Mouse (Mus musculus) brown adipose tissue, adult 24 weeks (tissue): Measurements from ENCODE around the gene Ppp3r2. TPM values are rescaled to one million over a fixed set of nuclear protein-coding genes. Genes with fewer than 3 reads are reported as not detected.

Experiments
- H3K27ac ChIP-seq: fragments of 200-500 bp; replicated peaks from 2 replicates; pipeline ENCODE4 v1.5.1; 2012; ENCODE audit warnings: low read depth, mild to moderate bottlenecking, low read length
- H3K4me1 ChIP-seq: fragments of 200-500 bp; 2 replicates; pipeline ENCODE4 v1.6.1; 2012; ENCODE audit warnings: low read length, mixed read lengths; ENCODE audit not compliant: control insufficient read depth, insufficient read depth, insufficient read length
- H3K4me3 ChIP-seq: fragments of 200-500 bp; 2 replicates; pipeline ENCODE4 v1.5.1; 2012; ENCODE audit warnings: low read depth, mild to moderate bottlenecking, low read length, moderate library complexity; ENCODE audit not compliant: insufficient read depth
- polyA plus RNA-seq: library from polyadenylated mRNA; stranded (reverse); fragments of >200 nt; gene quantifications from 2 replicates; pipeline ENCODE4 v1.2.4, GENCODE M21; 2012; ENCODE audit not compliant: missing spikeins, insufficient read depth, insufficient read length

Gene Ppp3r2
- not detected in 2 replicates for polyA plus RNA-seq

DNA sequence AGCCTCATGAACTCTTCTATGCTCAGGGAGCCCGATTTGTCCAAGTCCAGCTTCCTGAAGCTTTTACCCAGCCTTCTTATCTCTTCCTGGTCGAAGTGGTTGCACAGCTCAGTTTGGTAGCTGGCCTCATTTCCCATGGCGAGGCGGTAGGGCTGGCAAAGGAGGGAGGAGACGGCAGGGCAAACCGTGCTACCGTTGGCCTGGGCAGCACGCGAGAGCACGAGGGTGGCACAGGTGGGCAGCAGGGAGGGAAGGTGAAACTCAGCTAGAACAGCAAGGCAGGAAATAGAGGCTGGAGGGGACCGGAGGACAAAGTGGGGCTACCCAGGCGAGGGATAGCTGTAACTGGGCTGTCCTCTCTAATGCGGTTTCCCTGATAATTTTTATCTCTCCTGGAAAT lies at the start of gene Ppp3r2:
Gene Ppp3r2 (minus strand): TSS at position 213 of the 400 bp plus-strand sequence.
- Histone ChIP-seq H3K4me1 (no peaks in the 10 kb centered on the region), H3K4me3 (no peak within 1 kb of the TSS), H3K27ac (no peak within 1 kb of the TSS)

DNA sequence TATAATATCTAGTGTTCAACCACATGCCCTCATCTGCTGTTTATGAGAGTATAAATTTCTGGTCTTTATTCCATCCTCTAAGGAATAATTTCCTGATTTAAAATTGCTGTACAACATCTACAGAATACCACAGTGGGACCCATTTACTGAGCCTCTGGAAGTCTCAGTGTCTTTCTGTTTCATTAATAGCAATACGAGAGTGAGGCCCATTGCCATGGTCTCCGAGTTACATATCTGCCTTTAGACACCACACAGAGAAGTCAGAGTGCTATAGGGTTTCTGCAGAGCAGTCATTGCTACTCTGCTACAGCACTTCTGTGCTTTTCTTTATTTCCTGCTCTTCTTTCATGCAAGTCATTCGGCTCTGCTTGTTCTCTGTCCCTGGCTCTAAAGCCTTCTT lies 47.5 kb upstream of the Ppp3r2 start:
- Histone ChIP-seq H3K4me3 (no peak overlapping the region), H3K27ac (no peak overlapping the region), H3K4me1 (no peaks in the 10 kb centered on the region)

DNA sequence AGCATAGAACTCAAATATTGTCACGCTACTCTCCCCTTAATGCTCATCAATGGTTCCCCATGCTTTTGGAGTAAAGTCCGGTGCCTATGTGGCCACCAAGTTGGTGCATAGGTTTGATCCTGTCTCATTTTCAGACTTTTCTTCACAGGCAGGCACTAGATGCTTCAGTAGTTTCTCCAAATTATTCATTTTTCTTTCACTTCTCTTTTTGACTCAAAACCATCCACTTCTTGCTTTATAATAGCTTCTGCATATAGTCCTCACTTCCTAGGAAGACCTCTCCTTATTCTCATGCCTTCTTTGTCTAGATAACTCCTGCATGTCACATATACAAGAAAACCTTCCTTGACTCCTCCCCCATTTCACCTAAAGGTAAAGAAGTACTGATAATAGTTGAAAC lies 42.1 kb upstream of the Ppp3r2 start:
- Histone ChIP-seq H3K27ac (no peak overlapping the region), H3K4me1 (no peaks in the 10 kb centered on the region), H3K4me3 (no peak overlapping the region)

DNA sequence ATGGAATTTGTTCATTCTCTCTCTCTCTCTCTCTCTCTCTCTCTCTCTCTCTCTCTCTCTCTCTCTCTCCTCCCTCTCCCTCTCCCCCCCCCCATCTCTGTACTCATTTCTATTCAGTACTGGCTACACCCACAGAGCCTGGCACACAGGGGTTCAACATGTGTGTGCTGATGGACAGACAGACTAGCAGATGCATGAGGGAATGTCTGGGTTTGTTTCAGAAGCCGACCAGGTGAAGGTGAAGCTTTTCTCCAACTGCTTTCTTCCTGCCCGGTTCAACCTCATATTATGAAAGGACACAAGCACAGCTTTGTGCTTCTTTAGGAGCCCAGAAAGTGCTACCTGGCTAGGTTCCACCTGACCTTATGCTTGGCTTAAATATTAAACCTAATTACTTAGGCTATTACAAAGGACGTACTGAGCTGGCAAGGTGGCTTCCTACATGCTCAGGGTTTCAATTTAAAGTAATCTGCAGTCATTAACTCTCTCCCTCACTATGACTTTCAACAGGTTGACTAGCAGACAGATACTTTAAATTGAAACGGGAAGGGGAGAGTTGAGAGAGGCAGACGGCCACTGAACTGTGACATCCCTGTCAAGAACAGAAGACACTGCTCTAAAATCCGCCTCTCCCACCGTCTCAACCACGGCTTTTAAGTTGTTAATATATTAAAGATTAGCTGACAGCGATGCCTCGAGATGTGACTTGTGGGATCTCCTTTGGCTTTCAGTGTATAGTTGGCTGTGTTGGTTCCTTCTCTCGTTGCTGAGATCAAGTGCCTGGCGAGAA lies 9.8 kb upstream of the Ppp3r2 start:
- no peak overlapping the region for H3K4me3 ChIP-seq
- H3K27ac ChIP-seq = no peak overlapping the region
- no peaks in the 10 kb centered on the region for H3K4me1 ChIP-seq

DNA sequence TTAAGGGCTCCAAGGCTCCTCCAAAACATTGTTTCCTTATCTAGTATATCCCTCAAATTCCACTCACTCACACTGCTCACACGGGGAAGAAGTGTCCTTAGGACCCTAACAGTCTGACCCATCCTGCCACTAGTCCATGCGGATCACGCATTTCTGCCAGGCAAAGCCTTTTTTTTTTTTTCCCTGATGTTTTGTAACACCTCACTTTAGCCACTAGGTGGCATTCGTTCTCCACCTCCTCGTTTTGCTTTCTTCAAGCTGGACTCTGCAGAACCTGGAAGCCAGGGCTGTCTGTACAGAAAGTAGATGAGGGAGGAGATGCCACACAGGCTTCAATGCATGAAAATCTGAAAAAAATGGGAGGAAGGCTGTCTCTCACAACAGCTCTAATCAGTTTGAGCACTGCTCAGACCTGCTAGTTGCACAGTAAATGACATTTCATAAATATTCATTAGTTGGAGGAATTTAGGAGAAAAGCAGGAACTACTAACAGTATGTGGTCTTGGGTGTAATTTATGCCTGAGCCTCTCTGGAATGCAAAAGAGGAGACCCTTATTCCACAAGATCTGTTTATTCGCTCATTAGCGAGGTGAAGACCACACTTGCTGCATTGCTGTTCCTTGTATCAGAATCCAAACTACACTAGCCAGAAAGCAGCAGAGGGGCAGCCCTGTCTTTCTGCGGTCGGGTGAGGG lies 6.9 kb upstream of the Ppp3r2 start:
- Histone ChIP-seq H3K4me3 (no peak overlapping the region), H3K27ac (no peak overlapping the region), H3K4me1 (no peaks in the 10 kb centered on the region)

DNA sequence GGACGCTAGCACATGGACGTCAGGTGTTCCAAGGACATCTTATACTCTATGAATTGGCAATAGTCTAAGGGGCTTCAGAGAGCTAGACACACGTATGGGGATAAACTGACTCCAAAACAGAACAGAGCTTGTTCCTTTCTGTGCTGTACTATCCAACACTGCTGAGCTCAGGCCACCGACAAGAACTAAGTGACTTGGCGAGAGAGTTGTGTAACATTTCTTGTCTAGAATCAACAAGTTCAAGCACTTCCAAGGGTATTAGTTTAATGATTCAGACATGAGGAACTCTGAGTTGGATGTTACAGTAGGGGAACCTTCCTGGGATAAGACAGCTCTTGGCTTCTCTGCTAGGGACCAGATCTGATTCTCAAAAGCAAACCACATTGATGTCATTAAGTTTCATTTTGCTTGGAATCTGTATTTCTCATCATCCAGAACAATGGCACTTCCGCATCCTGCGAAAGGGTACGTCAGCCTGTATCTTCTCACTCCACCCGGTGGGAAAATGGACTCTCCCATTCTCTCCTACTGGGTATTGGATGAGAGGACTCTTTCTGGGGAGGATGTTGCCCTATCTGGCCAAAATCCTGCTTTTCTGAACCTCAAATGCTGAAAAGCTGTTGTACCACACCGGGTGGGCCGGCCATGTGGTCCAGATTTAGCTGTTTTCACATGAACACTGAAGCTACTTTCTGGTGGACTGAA lies 1.5 kb downstream of the Ppp3r2 start:
- Histone ChIP-seq H3K27ac (peak overlapping the region; percentile 43; the same call in 1 of the 2 replicates), H3K4me3 (no peak overlapping the region), H3K4me1 (no peaks in the 10 kb centered on the region)

DNA sequence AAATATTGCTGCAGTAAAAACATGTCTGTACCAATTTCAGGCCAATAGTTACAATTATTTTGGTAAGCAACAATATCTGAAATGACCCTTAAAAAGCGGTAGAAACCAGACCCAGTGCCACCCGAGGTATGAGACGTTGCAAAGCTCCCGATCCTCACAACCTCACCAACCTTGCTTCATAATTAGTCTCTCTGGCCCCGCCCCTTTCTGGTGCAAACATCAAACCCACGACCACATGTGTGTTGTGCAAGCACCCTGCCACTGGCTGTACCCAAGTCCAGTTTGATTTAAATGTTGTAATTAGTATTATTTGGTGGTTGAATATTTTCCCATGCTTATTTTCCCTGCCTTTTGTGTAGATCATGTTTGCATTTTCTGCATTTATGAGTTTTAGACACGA lies 5.0 kb downstream of the Ppp3r2 start:
- H3K27ac ChIP-seq = no peak overlapping the region
- H3K4me3 ChIP-seq = no peak overlapping the region

DNA sequence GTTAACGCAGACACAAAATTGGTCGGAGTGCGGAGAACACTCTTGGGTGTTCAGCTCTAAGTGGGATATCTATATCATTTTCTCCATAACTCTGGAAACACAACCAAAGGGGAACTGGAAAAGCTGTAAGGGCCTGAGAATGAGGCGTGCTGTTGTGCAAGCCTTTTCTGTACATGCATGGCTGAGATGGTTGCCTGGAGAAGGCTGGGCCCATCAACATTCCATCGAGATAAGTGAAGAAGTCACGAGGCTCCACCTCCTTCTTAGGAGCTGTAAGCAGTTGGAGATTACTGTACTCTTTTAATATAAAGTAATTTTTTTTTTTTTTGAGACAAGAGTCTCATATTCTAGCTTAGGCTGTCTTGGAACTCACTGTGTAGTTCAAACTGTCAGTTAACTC lies 5.8 kb downstream of the Ppp3r2 start:
- no peaks in the 10 kb centered on the region for H3K4me1 ChIP-seq
- no peak overlapping the region for H3K27ac ChIP-seq
- no peak overlapping the region for H3K4me3 ChIP-seq

More for the DNA sequence above, 5.0 kb downstream of the Ppp3r2 start:
- no peaks in the 10 kb centered on the region for H3K4me1 ChIP-seq

DNA sequence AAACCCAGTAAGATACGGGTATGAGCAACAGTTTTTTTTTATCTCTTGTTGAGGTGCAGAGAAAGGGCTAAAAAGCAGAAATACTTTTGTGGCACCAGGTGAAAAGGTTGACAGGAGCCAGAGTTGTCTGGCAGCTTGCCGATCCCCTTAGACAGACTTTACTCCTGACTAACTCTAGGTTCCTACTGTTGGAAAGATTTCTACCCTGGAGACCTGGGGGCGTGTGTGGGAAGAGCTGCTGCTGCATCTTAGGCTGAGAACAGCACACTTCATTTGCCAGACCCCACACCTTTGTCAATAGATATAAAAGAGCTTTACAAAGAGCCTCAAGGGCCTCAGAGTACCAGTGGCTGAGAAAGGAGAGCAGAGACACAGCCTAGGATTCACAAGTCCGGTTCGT lies 17.0 kb downstream of the Ppp3r2 start:
- no peak overlapping the region for H3K27ac ChIP-seq
- no peak overlapping the region for H3K4me3 ChIP-seq
- no peaks in the 10 kb centered on the region for H3K4me1 ChIP-seq

DNA sequence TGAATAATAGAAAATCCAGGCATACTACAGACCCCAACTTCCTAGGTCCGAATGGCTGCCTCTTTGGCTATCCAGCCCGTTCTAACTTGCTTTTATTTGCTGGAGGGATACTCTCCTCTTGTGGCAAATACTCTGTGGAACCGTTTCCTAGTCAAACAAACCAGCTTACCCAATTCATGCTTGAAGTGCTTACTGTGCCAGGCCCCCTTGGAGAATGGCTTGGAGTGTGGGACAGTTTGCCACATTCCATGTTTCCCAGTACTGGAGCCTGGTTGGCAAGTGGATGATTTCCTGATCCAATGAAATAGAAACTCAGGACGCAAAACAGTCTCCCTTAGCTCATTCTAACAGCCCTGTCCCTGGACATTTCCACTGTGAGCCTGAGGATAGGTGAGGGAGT lies 19.6 kb downstream of the Ppp3r2 start:
- Histone ChIP-seq H3K4me1 (no peaks in the 10 kb centered on the region), H3K27ac (no peak overlapping the region), H3K4me3 (no peak overlapping the region)

DNA sequence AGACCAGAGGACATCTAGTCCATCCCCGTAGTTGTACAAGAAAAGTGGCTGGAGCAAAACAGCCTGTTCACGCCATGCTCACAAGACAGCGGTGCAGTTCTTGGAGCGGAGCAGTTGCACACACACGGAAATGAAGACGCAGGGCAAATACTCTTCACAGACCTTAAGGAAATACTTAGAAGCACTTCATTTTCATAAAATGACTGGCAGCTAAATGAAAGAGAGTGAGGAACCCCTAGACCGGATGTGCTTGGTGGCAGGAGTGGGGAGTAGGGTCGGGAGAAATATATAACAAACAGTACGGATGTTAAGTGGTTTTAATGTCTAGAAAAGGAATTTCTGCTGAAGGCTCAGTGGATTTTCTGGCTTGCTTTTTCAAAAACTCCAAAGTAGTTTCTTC lies 20.2 kb downstream of the Ppp3r2 start:
- Histone ChIP-seq H3K27ac (no peak overlapping the region), H3K4me1 (no peaks in the 10 kb centered on the region), H3K4me3 (no peak overlapping the region)

DNA sequence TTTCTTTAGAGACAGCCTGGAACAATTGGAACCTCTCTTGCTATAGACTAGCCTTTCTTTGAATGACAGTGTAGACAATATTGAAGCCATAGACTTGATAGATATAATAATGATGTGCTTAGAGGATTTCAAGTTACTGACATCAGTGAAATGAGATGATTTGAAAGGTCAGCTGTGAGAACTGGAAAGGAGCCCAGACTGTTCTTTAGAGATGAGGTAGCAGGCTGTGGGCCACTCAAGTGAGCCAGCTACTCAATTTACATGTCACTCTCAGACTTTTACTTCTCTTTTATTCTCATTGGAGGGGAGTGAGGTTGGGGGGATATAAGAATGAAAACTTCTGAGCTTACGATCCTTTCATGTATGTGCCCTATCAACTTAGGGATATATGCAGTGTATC lies 22.4 kb downstream of the Ppp3r2 start:
- Histone ChIP-seq H3K4me1 (no peaks in the 10 kb centered on the region), H3K4me3 (no peak overlapping the region), H3K27ac (no peak overlapping the region)

DNA sequence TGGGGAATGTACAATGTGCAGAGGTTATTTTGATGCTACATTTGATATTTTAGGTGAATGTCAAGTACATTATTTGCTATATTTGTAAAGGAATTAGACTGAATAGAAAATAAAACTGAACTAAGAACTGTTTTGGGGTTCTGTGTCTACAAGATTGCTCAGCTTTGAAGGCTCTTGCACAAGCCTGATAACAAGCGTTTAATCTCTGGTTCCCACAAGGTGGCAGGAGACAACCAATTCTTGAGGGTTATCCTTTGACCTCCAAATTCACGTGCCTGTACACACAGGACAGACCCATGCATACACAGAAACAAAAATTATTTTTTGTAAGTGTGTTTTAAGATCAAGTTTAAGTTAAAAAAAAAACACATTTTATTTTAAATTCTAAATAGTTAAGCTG lies 41.9 kb downstream of the Ppp3r2 start:
- Histone ChIP-seq H3K27ac (no peak overlapping the region), H3K4me1 (no peaks in the 10 kb centered on the region), H3K4me3 (no peak overlapping the region)

DNA sequence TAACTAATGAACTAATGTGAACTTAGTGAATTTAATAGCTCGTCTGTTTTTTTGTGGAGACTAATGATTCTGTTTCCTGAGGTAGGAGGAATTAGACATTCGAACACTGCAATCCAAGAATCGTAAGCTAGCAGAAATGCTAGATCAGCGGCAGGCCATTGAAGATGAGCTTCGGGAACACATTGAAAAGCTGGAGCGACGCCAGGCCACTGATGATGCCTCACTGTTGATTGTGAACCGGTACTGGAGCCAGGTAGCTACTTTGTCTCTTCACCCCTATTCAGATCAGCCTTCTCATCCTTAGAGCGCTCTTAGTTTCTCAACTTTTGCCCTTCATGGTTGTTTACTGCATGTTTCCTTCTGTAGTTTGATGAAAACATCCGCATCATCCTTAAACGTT lies 44.0 kb downstream of the Ppp3r2 start:
- Histone ChIP-seq H3K4me3 (no peak overlapping the region), H3K27ac (no peak overlapping the region), H3K4me1 (no peaks in the 10 kb centered on the region)

DNA sequence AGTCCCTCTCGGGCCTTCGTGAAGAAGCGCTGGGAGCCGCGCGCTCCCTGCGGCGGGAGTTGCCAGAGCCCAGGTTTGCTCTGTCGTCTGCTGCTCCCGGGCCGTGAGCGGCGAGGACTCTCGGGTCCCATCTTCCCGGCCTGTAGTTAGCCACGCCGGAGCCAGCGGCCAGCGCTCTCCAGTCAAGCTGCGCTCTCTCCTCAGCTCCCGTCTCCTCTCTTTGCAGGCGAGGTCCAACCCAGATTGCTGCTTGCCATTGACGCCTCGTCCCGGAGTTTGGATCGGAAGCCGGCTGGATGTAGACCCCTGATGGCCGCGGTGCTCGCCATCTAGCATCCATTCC lies 49.7 kb downstream of the Ppp3r2 start:
- Histone ChIP-seq H3K4me3 (peak overlapping the region; percentile 87), H3K4me1 (no peaks in the 10 kb centered on the region), H3K27ac (peak overlapping the region; percentile 62)
